Mouse (Mus musculus) heart, postnatal 0 days (tissue): ENCODE results near the gene Strip1. TPM values are rescaled to one million over a fixed set of nuclear protein-coding genes. Genes with fewer than 3 reads are reported as not detected.

Experiments
- ATAC-seq: fragments of 200-750 bp; cut with Nextera tagmentation; 2 replicates; pipeline ENCODE4 v1.8.0; 2017; ENCODE audit warnings: low read depth, moderate number of reproducible peaks, moderate library complexity; ENCODE audit not compliant: insufficient read depth
- DNase-seq: peaks from one replicate; pipeline ENCODE4 v3.0.0-alpha.2; 2016; ENCODE audit warnings: low spot score
- H3K27ac ChIP-seq: fragments of 300-500 bp; sonication (generic); 2 replicates; pipeline ENCODE4 v1.5.1; 2014; ENCODE audit warnings: low read depth, mild to moderate bottlenecking
- H3K27me3 ChIP-seq: fragments of 300-500 bp; sonication (generic); 2 replicates; pipeline ENCODE4 v1.6.1; 2014; ENCODE audit warnings: low read length, mixed read lengths; ENCODE audit not compliant: control insufficient read depth, insufficient read depth
- H3K36me3 ChIP-seq: fragments of 300-500 bp; sonication (generic); replicated peaks from 2 replicates; pipeline ENCODE4 v1.6.1; 2014; ENCODE audit warnings: low read length, mixed read lengths; ENCODE audit not compliant: control insufficient read depth, insufficient read depth
- H3K4me1 ChIP-seq: fragments of 300-500 bp; sonication (generic); 2 replicates; pipeline ENCODE4 v1.6.1; 2014; ENCODE audit warnings: antibody characterized with exemption; ENCODE audit not compliant: control insufficient read depth, insufficient read depth
- H3K4me2 ChIP-seq: fragments of 300-500 bp; sonication (generic); 2 replicates; pipeline ENCODE4 v1.6.1; 2014; ENCODE audit warnings: low read depth, mild to moderate bottlenecking, low read length, moderate library complexity
- H3K4me3 ChIP-seq: fragments of 300-500 bp; sonication (generic); 2 replicates; pipeline ENCODE4 v1.5.1; 2014; ENCODE audit warnings: low read depth, low read length
- H3K9ac ChIP-seq: fragments of 300-500 bp; sonication (generic); replicated peaks from 2 replicates; pipeline ENCODE4 v1.6.1; 2014; ENCODE audit warnings: low read depth, low read length, mixed read lengths
- H3K9me3 ChIP-seq: fragments of 300-500 bp; sonication (generic); replicated peaks from 2 replicates; pipeline ENCODE4 v1.6.1; 2016; ENCODE audit warnings: low read length; ENCODE audit not compliant: control insufficient read depth
- CTCF ChIP-seq: IDR thresholded peaks from 2 replicates; pipeline ENCODE4 v1.5.1; 2016; ENCODE audit warnings: antibody characterized with exemption, control low read depth, low read depth
- EP300 ChIP-seq: IDR thresholded peaks from 2 replicates; pipeline ENCODE4 v1.6.1; 2016; ENCODE audit warnings: antibody characterized with exemption, low read depth
- WGBS: fragments of 180-500 bp; shearing (Covaris S2); extraction: QIAGEN DNeasy Blood & Tissue Kit; methylation state at CpG from one replicate; pipeline ENCODE4 v1.1.7; 2014; 5-methylcytosine and 5-hydroxymethylcytosine counted together
- polyA plus RNA-seq: library from polyadenylated mRNA; unstranded; fragments of >200 nt; fragmentation: Nextera tagmentation; extraction: Ambion mirVana; gene quantifications from 2 replicates; pipeline ENCODE4 v1.2.1, GENCODE M21; 2015
- total RNA-seq: library from RNA; depleted of rRNA; stranded (reverse); fragments of >200 nt; gene quantifications from 2 replicates; pipeline ENCODE4 v1.2.3, GENCODE M21; 2014; ENCODE audit warnings: low replicate concordance; rRNA removed

Strip1 gene
- total RNA-seq (35.7 and 49.2 TPM in 2 replicates), polyA plus RNA-seq (23.5 and 24.0 TPM in 2 replicates)

- peak within 1 kb of the TSS; percentile 98 for H3K9ac ChIP-seq
- H3K4me1 ChIP-seq, result 0 out of 2 replicates have a peak, but pooled peaks cover 10% of the 10 kb centered on the region
- peaks cover 21% of the 10 kb centered on the region for H3K36me3 ChIP-seq
- no peaks in the 10 kb centered on the region for H3K27me3 ChIP-seq
- DNase-seq (peak; percentile 97), ATAC-seq (peak; percentile 97)
- peak within 1 kb of the TSS; percentile 92 for H3K4me2 ChIP-seq
- TF ChIP-seq CTCF (no peak), EP300 (peak; percentile 82)
- H3K9me3 ChIP-seq, result no peaks in the 10 kb centered on the region
- 0% methylated on average over 35 of the region's 35 CpGs for WGBS
- peak within 1 kb of the TSS; percentile 100 for H3K4me3 ChIP-seq
- H3K27ac ChIP-seq, result peak within 1 kb of the TSS; percentile 97
Observed at GRCm38 (mm10) chr3:107631523-107631958, at the start of gene Strip1. Gene Strip1 (minus strand): TSS chr3:107631694.

GRCm38 (mm10) chr3:107680790-107681576 lies 49.5 kb upstream of the Strip1 start:
- ATAC-seq (peak; percentile 69), DNase-seq (peak; percentile 56)
- TF ChIP-seq EP300, result no peak
- TF ChIP-seq CTCF, result no peak
- peaks cover 36% of the 10 kb centered on the region for H3K4me1 ChIP-seq
- WGBS, result 14% methylated on average over 7 of the region's 7 CpGs
- H3K9me3 ChIP-seq, result no peaks in the 10 kb centered on the region
- no peak overlapping the region for H3K4me3 ChIP-seq
- peak overlapping the region; percentile 39 for H3K4me2 ChIP-seq
- H3K36me3 ChIP-seq, result 0 out of 2 replicates have a peak, but pooled peaks cover 2% of the 10 kb centered on the region
- peak overlapping the region; percentile 67 for H3K27ac ChIP-seq
- 0 out of 2 replicates have a peak overlapping the region, but pooled peaks have one; percentile 9 for H3K9ac ChIP-seq
- H3K27me3 ChIP-seq, result no peaks in the 10 kb centered on the region

- no peak overlapping the region for H3K4me3 ChIP-seq
- peaks cover 84% of the 10 kb centered on the region for H3K36me3 ChIP-seq
- H3K27ac ChIP-seq, result no peak overlapping the region
- DNase-seq (no peak), ATAC-seq (no peak)
- WGBS, result 81% methylated on average over 2 of the region's 2 CpGs
- TF ChIP-seq CTCF (no peak), EP300 (no peak)
- H3K4me1 ChIP-seq, result no peaks in the 10 kb centered on the region
- no peak overlapping the region for H3K9ac ChIP-seq
- no peaks in the 10 kb centered on the region for H3K27me3 ChIP-seq
- H3K9me3 ChIP-seq, result no peaks in the 10 kb centered on the region
- H3K4me2 ChIP-seq, result no peak overlapping the region
Observed at GRCm38 (mm10) chr3:107671509-107671908, 40.0 kb upstream of the Strip1 start.

- no peak overlapping the region for H3K4me2 ChIP-seq
- DNase-seq, result no peak
- ATAC-seq, result no peak
- TF ChIP-seq CTCF (no peak), EP300 (no peak)
- H3K36me3 ChIP-seq, result peaks cover 91% of the 10 kb centered on the region
- H3K9ac ChIP-seq, result no peak overlapping the region
- WGBS, result 84% methylated on average over 4 of the region's 4 CpGs
- no peak overlapping the region for H3K27ac ChIP-seq
- no peak overlapping the region for H3K4me3 ChIP-seq
- no peaks in the 10 kb centered on the region for H3K27me3 ChIP-seq
- H3K9me3 ChIP-seq, result no peaks in the 10 kb centered on the region
- H3K4me1 ChIP-seq, result no peaks in the 10 kb centered on the region
Observed at GRCm38 (mm10) chr3:107670500-107670899, 39.0 kb upstream of the Strip1 start.

- H3K9ac ChIP-seq, result no peak overlapping the region
Observed at GRCm38 (mm10) chr3:107668786-107669185, 37.3 kb upstream of the Strip1 start.

More at GRCm38 (mm10) chr3:107668786-107669185, 37.3 kb upstream of the Strip1 start:
- Histone ChIP-seq H3K4me2 (no peak overlapping the region), H3K9me3 (no peaks in the 10 kb centered on the region), H3K4me3 (no peak overlapping the region), H3K27ac (no peak overlapping the region), H3K4me1 (no peaks in the 10 kb centered on the region), H3K27me3 (no peaks in the 10 kb centered on the region), H3K36me3 (peaks cover 90% of the 10 kb centered on the region)
- no peak for ATAC-seq
- DNase-seq, result no peak
- TF ChIP-seq CTCF (no peak), EP300 (no peak)
- WGBS, result 82% methylated on average over 7 of the region's 7 CpGs
